Mouse (Mus musculus) liver, embryonic 14.5 days (tissue): ENCODE results near the gene Arid3a.

Experiments
- CTCF ChIP-seq: IDR thresholded peaks from 2 replicates; pipeline ENCODE4 v1.5.1; 2016; ENCODE audit warnings: antibody characterized with exemption, low read depth, control low read depth
- EP300 ChIP-seq: IDR thresholded peaks from 2 replicates; pipeline ENCODE4 v1.6.1; 2016; ENCODE audit warnings: antibody characterized with exemption, low read depth

DNA sequence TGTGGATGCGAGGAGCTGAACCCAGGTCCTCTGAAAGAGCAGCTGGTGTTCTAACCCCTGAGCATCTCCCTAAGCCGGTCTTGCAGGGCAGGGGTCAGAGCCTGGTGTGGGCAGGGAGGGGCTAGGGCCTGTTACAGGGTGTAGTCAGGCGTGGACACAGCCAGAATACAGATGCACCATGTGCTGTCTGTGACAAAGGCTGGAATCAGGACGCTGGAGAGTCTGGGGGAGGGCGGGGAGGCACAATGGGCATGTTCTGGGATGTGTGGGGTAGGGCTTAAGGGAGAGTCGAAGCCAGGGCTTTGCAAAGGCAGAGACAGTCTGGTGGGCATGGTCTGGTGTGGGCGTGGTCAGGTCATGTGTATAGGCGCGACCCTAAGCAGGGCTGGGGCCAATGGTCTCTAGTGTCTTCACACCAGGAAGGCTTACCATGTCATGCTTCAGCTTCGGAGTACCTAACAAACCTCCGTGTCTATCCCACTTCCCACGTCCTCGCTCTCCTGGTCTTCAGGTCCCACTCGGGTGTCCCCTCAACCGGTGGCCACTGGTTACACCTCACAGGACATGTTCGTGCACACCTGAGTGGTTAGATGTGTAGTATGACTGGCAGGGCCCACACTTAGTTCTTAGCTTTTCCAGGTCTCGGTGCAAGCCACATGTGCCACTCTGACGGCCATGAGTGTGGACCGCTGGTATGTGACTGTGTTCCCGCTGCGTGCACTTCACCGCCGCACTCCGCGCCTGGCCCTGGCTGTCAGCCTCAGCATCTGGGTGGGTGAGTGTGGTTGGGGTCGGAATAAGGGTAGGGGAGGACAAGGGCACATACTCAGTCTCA is 6.6 kb upstream of the Arid3a start:
- TF ChIP-seq CTCF = no peak
- TF ChIP-seq EP300 = no peak
